Mouse (Mus musculus) neural tube, embryonic 10.5 days (tissue): Measurements from ENCODE around the gene Pnp2.
"Not testable (repeated sequence)": the region's sequence is repeated elsewhere in the genome, so short reads cannot be mapped to it uniquely, and the experiment has no call there.

Experiments used
- DNase-seq: peaks from one replicate; pipeline ENCODE4 v3.0.0-alpha.2; 2017; ENCODE audit warnings: low spot score; ENCODE audit errors: extremely low spot score

Pnp2 gene

DNA sequence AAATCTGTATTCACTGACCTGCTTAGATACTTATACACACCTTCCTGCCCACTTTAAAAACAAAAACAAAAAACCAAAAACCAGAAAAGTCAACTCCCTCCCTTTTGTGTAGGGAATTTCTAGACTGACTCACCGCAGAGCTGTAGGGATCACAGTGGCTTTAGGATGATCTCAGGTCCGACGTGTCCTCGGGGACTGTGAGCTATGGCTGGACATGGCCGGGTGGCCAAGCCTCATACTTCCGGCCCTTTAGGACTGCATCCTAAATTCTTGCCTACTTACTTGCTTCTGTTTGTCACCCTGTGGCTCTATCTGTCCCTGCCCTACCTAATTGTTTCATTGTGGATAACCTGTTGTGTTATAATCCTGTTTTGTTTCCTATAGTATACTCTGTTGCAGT lies 932 bp downstream of the Pnp2 start:
- not testable (repeated sequence) for DNase-seq

DNA sequence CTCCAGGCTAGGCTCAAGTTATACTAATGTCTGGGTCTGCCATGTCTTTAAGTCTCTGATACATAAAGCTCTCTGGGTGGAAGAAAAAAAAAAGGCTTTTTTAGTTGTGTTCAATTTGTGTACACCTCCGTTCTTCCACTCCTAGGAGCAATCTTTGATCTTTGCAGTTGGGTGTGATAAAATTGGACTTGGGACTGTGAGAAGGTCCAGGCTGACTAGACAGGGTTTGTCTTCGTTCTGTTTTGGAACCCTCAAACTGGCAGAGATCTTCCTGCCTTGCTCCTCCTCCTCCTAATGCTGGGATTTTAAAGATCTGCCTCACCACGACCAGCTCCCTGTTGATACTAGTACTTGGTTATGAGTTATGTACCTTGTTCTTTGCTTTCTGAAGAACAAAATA lies 1.4 kb downstream of the Pnp2 start:
- DNase-seq: not testable (repeated sequence)

DNA sequence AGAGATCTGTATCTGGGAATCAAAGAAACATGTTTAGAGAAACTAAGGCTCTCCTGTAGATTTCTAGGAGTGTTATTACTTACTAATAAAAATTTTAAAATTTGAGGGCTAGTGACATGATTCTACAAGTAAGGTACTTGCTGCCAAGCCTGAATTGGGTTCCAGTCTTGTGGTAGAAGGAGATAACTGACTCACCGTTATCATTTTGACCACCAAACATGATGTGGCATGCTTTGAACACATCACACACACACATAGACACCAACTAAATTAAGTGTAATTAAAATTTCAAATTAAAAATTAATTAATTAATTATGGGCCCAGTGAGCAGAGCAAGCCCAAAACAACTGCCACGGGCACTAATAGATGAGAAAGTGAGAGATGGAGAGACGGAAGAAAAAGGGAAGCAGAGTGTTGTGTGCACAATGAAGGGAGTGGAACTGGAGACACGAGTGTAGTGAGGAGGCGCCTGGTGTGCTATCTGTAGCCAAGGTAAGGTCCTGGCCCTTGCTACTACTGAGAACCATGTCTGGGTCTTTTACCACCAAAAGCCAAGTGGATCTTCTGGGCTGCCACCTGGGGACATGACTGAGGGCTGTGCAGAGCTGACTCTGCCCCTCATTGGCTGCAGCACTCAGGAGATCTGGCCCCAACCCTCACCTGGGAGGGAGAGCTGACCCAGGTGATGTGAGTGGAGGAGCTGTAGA lies 2.6 kb downstream of the Pnp2 start:
- DNase-seq: not testable (repeated sequence)

DNA sequence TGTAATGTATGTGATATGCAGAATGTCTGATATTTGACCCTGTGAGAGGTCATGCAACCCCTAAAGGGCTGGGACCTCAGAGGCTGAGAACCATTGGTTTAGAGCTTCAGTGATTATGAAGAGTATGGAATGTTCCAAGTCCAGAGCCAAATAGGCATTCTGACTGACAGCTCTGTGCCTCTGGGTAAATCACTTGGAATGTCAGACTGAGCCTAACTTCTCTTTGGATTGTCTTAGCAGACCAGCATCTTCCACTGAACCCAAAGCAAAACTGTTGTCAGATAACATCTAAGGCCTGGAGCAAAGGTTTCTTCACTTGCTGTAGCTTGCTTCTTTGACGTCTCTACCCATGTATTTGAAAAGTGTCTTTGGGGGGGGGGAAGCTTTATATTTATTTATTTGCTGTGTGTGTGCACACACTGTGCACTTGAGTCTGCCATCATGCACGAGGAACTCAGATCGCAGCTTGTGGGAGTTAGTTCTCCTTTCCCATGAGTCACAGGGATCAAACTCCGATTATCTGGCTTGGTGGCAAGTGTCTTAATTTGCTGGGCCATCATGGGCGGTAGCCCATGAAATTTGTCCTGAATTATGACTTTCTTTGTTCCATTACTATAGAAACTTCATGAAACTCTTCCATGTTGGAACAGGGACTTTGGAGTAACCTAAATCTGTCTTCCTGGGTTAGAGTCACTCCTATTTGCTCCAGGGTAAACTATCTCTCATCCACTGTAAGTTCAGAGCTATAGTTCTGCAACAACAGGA lies 12.6 kb downstream of the Pnp2 start:
- DNase-seq: no peak

DNA sequence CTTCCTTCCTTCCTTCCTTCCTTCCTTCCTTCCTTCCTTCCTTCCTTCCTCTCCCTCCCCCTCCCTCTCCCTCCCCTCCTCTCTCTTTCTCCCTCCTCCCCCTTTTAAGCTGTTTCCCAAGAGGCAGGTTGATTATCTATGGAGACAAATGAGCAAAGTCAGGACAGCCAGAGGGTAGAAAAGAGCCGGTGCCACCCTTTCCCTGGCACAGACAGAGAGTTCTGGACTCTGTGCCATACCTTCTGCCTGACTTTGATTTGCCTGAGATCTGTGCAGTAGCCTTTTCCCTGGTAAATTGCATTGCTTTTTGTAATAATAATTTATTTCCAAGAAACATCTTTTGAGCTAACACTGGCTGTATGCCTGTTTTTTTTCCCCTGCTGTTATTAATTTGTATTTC lies 13.2 kb downstream of the Pnp2 start:
- no peak for DNase-seq

DNA sequence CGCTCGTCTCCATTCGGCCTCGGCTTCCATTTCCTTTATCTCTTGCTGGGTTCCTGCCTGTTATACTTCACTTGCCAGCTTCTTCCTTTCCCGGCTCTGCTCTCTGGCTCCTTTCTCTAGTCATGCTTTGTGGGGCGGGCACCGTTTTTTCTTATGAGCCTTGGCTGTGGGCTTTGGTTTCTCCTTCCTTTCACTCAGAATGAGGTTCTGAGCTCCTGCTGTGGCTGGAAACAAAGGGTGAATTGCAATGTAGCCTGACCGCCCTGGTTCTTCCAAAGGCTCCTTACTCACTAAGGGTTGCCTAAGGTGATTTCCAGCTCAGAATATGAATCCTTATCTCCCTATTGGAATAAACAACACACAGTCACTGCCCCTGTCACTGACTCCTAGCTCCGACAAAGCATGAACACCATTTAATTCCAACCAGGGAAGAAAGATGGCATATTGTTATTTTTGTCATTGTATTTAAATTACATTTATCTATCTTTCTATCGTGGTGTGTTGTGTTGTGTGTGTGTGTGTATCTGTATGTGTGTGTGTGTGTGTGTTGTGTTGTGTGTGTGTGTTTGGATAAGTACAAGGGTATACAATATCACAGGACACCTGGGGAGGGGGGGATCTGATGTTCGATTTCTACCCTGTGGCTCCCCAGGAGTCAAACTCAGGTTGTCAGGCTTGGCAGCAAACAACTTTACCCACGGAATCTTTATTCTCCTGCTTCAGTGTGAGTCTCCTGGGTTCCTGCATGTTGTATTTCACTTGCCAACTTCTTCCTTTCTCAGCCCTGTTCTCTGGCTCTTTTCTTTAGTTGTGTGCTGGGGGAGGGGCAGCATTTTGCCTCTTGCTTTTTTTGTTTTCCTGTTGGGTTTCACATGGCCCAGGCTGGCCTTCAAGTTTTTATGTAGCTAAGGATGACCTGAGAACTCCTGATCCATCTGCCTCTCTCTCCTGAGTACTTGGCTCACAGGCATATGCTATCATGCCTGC lies 14.1 kb downstream of the Pnp2 start:
- no peak for DNase-seq

DNA sequence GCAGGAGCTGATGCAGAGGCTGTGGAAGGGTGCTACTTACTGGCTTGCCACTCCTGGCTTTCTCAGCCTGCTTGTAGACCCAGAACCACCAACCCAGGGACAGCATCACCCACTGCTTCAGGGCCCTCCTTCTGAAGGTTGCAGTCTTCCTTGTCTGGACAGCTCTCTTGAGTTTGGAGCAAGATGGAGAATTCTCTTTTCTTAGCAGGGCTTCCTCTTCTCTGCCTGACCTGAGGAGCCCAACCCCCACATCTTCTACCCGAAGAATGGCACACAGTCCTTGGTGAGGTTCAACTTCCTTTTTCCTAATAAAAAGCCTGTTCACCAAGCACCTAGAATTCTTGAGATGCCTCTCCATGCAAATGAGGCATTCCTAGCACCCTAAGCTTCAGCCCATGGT lies 15.0 kb downstream of the Pnp2 start:
- no peak for DNase-seq

DNA sequence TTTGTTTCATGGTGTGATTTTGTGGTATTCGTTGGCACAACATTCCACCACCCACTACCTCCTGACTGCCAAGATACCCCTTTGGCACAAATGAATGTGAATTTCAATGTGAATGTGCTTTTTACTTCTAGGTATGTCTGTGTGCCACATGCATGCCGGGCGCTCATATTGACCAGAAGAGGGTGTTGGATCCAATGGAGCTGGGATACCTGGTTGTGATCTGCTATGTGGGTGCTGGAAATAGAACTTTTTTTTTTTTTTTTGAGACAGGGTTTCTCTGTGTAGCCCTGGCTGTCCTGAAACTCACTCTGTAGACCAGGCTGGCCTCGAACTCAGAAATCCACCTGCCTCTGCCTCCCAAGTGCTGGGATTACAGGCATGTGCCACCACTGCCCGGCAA lies 17.3 kb downstream of the Pnp2 start:
- not testable (repeated sequence) for DNase-seq

DNA sequence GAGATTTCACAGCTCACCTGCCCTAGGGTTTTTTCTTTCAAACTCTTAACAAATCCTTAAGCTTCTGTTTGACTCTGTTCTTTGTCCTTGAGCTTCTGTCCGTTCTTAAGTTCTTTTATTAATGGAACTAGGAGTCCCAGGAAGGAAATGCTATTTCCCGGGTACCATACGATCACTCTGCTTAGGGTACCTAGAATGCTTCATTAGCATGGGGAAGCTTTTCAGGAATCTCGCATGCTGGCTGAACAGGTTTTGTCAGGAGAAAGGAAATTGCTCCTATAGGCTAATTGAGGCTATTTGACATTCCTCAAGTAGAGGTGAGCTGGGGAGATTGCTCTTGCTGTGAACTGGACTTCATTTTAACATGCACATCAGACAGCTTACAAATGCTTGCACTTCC lies 17.9 kb downstream of the Pnp2 start:
- no peak for DNase-seq

DNA sequence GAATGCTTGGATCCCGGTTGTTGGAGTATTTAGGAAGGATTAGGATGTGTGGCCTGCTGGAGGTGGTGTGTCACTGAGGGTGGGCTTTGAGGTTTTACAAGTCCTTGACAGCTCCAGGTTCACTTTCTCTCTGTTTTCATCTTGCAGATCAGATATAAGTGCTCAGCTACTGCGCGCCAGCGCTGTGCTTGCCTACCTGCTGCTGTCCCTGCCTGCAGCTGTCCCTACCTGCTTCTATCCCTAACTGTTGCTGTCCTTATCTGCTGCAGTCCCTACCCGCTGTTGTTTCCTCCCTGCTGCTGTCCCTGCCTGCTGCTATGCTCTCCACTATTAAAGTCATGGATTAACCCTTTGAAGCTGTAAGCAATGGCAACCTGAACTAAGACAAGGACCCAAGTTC lies 19.2 kb downstream of the Pnp2 start:
- DNase-seq: no peak

DNA sequence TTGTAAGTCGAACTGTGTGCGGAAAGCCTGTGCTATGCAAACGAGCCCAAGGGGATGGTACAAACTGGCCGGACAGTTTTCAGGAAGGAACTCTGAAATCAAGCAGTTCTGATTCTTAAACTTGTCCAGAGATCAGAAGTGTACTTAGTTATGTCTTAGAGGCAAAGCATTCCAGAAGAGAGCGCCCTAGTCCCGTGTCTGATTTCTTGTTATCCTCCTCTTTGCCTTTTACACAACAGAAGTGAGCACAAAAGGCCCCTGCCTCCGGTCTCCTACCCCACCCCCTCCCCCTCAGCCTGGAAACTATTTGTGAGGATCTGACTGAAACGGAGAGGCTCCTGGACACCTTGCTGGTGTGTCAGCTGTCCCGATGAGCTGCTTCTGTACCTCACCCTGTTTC lies 20.9 kb downstream of the Pnp2 start:
- DNase-seq: peak; percentile 17

DNA sequence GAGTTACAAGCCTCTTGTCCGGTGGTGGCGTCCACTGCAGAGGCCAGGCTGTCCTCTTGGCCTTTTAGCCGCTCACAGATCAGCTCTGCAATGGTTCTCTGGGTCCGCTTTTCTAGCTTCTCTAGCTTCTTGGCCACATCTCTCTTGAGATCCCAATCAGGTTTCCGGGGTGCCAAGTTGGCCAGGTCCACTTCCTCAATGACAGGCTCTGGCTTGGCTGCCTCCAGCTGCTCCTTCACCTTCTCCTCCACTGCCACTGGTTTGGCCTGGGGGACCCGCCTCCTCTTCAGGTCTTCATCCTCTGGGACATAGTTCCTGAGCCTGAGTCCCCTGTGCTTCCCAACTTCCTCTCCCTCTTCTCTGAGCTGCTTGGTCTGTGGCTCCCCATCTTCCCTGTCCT lies 22.7 kb downstream of the Pnp2 start:
- DNase-seq: not testable (repeated sequence)

DNA sequence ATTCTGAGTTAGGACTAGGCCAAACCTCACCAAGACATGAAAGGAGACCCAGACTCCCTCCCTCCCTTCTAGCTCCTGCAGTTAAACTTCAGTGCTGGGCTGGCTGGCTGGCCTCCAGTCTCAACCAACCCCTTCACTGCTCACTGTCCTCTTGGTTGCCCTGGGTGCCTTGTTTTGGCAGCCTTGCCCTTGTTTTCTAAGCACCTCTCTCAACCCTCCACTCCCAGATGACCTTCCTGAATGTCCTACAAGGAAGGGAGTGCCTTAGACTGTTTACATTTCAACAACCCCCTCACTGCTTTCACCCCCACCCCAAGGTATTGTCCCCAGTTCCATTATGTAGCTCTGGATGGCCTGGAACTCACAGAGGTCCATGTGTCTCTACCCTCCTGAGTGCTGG lies 23.8 kb downstream of the Pnp2 start:
- DNase-seq: no peak

DNA sequence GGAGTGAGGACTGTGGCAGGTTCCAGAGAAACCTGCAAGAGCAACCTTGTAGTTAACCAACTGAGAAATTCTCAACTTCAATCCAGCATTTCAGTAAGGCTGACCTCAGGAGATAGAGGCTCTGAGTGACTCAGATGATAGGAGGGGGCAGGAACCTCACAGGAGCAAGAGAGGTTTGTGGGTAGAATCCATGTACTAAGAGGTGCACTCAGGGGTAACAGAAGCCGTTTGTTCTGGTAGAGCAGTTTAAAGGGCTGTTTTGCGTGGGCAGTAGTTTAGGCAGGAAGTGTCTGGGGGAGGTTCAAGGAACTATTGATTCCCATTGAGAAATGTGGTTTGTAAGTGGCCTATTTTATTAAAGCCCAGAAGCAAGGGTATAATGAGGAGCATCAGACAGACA lies 25.4 kb downstream of the Pnp2 start:
- DNase-seq: no peak

DNA sequence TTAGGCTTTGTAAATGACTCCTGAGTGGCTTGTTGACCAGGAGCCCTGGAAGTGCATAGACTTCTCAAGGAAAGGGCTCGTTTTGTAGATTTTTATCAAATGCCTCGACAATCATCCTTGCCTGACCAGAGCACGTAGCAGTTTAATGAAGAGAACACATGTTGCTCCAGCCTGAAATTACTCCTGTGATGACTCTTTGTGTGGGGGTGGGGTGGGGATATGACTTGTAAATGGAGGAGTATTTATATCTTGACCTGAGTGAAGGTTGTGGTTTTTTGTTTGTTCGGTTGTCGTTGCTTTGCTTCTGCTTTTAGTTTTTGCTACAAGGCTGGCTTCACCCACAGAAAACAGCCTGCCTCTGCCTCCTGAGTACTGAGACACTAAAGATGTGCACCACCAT lies 26.0 kb downstream of the Pnp2 start:
- no peak for DNase-seq

DNA sequence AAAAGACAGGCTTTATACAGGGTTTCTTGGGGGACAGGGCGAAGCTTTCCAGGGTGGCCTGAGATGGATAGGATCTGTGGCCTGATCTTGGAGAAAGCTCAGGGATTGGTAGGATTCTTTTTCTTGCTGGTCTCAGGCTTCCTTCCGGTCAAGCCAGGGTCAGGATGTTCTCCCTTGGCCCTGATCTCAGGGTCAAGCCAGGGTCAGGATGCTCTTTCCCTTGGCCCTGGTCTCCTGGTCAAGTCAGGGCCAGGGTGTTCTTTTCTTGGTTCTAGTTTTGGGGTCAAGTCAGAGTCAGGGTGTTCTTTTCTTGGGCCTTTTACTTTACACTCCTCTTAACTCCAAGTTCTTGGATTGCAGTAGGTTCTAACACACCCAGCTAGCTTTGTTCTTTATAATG lies 31.9 kb downstream of the Pnp2 start:
- DNase-seq: no peak

DNA sequence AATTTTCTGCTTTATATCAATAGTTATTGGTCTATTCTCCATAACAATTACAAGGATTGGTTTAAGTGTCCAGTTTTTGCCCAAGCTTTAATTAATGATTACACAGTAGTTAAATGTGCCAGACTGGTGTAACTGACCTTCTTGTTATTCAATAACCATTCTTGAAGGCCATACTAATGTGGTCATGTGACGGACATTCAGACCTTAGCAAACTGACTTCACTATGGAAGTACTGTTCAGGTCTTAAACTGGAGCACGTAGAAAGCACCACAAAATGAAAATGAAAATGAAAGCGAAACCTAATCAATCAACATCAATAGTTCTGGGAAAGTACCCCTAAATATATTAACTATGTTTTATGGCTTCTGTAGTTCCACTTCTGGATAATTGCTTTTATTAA lies 35.2 kb downstream of the Pnp2 start:
- DNase-seq: no peak

DNA sequence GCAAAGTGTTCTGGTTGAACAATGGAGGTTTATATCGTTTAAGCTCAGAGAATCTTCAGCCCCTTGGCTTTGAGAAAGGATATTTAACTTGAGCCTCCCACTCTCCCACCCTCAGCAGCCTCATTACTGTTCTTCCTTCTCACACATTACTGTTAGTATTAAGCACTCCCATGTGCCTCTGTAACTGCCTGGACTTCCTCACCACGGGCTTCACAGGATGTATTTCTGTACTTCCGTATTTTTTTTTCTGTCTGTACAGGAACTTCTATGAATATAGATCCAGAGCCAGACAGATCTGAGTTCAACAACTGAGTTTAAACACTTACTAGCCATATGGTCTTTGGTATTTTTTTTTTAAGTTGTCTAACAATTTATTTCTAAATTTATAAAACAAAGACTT lies 41.3 kb downstream of the Pnp2 start:
- no peak for DNase-seq

DNA sequence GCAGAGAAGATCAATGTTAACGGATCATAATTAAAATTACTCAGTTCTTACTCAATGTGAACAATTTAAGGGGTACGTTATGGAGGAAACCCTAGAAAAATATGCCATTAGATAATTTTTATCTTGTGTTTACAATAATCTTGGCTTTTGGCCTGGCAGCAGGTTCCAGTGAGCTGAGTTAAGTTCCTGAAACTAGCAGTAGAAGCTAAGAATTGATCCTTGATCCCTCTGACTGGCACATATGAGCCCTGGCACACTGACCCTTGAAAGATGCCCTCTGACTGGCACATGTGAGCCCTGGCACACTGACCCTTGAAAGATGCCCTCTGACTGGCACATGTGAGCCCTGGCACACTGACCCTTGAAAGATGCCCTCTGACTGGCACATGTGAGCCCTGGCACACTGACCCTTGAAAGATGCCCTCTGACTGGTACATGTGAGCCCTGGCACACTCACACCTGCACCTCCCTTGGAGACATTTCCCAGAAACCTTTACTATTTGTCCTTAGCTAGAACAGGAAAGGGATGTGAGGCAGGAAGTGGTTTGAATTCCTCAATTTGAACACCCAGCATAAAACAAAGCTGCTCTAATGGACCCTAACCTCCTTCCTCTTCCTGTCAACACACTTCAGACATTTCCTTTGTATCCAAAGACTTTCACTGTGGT lies 42.3 kb downstream of the Pnp2 start:
- DNase-seq: no peak

DNA sequence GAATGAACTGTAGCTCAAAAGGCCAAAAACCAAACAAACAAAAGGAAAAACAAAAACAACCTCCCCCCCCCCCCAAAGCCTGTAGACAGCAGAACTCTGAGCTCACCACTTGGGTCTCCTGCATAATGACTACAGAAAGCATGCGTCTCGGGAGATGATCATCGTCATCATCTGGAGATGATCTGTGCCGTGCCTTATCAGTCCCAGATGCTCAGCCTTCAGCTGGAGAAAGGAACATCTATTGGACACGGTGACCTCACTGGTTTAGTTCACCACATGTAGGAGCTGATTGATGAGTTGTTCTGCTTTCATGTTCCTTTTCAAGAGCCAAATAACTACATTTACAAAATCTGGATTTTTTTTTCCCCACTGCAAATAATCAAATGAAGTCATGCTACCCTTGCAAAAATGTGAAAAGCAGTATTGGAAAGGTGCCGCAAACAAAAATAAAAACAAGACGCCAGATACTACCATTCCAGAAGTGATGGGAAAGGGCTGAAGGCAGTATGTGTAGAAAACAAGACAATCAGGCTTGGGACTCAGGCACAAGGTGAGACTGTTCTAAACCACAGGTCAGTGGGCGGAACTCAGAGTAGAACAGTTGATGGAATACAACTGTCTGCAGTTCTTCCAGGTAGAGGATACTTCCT lies 51.5 kb downstream of the Pnp2 start, which contains the start of gene Rnase10:
Gene Rnase10 (plus strand): TSS at position 600 of the 650 bp plus-strand sequence.
- no peak for DNase-seq
